Mouse (Mus musculus) neural tube, embryonic 15.5 days (tissue): ENCODE measurements around the gene Dnase2b. TPM values are rescaled to one million over a fixed set of nuclear protein-coding genes. Genes with fewer than 3 reads are reported as not detected.
A peak's percentile ranks its signal among the peaks of the same experiment; 100 is the strongest.

ENCODE experiments used
- ATAC-seq: fragments of 200-750 bp; cut with Nextera tagmentation; 2 replicates; pipeline ENCODE4 v1.8.0; 2017; ENCODE audit warnings: mild to moderate bottlenecking, moderate TSS enrichment, moderate library complexity; ENCODE audit not compliant: low FRiP score
- H3K27ac ChIP-seq: fragments of 300-500 bp; sonication (generic); replicated peaks from 2 replicates; pipeline ENCODE4 v1.5.1; 2015; ENCODE audit warnings: mild to moderate bottlenecking, inconsistent platforms
- H3K27me3 ChIP-seq: fragments of 300-500 bp; sonication (generic); replicated peaks from 2 replicates; pipeline ENCODE4 v1.6.1; 2015; ENCODE audit warnings: inconsistent platforms
- H3K36me3 ChIP-seq: fragments of 300-500 bp; sonication (generic); 2 replicates; pipeline ENCODE4 v1.6.1; 2015; ENCODE audit warnings: inconsistent platforms
- H3K4me1 ChIP-seq: fragments of 300-500 bp; sonication (generic); 2 replicates; pipeline ENCODE4 v1.6.1; 2015; ENCODE audit warnings: inconsistent platforms
- H3K4me2 ChIP-seq: fragments of 300-500 bp; sonication (generic); 2 replicates; pipeline ENCODE4 v1.6.1; 2015; ENCODE audit warnings: inconsistent platforms, mild to moderate bottlenecking, moderate library complexity
- H3K4me3 ChIP-seq: fragments of 300-500 bp; sonication (generic); replicated peaks from 2 replicates; pipeline ENCODE4 v1.5.1; 2015; ENCODE audit warnings: mild to moderate bottlenecking, inconsistent platforms
- H3K9ac ChIP-seq: fragments of 300-500 bp; sonication (generic); replicated peaks from 2 replicates; pipeline ENCODE4 v1.6.1; 2015; ENCODE audit warnings: mild to moderate bottlenecking, inconsistent platforms
- H3K9me3 ChIP-seq: fragments of 300-500 bp; sonication (generic); replicated peaks from 2 replicates; pipeline ENCODE4 v1.6.1; 2016; ENCODE audit warnings: inconsistent platforms
- WGBS: fragments of 180-500 bp; shearing (Covaris S2); methylation state at CpG from one replicate; pipeline ENCODE4 v1.1.7; 2015; ENCODE audit warnings: mixed read lengths; 5-methylcytosine and 5-hydroxymethylcytosine counted together
- polyA plus RNA-seq: library from polyadenylated mRNA; unstranded; fragments of >200 nt; fragmentation: Nextera tagmentation; extraction: Ambion mirVana; gene quantifications from 2 replicates; pipeline ENCODE4 v1.2.1, GENCODE M21; 2015

The Dnase2b gene
- polyA plus RNA-seq, 1 experiment from 2014 or later, result not detected

GRCm38 (mm10) chr3:146591159-146591558 is 24.2 kb downstream of the Dnase2b start:
- Histone ChIP-seq H3K27ac (no peak overlapping the region), H3K36me3 (no peaks in the 10 kb centered on the region), H3K4me3 (no peak overlapping the region), H3K4me1 (peaks cover 7% of the 10 kb centered on the region; the same call in 1 of the 2 replicates), H3K9me3 (no peaks in the 10 kb centered on the region), H3K9ac (no peak overlapping the region), H3K4me2 (no peak overlapping the region), H3K27me3 (no peaks in the 10 kb centered on the region)
- 81% methylated on average over 7 of the region's 7 CpGs for WGBS
- ATAC-seq, result no peak

GRCm38 (mm10) chr3:146589523-146589922 is 25.9 kb downstream of the Dnase2b start:
- H3K27me3 ChIP-seq, result no peaks in the 10 kb centered on the region
- H3K27ac ChIP-seq, result peak overlapping the region; percentile 72
- ATAC-seq, result peak; percentile 55; the same call in 1 of the 2 replicates
- peaks cover 7% of the 10 kb centered on the region; the same call in 1 of the 2 replicates for H3K4me1 ChIP-seq
- 79% methylated on average over 6 of the region's 6 CpGs for WGBS
- H3K9me3 ChIP-seq, result no peaks in the 10 kb centered on the region
- H3K4me3 ChIP-seq, result no peak overlapping the region
- no peak overlapping the region for H3K9ac ChIP-seq
- H3K36me3 ChIP-seq, result no peaks in the 10 kb centered on the region
- no peak overlapping the region for H3K4me2 ChIP-seq

- Histone ChIP-seq H3K9me3 (no peaks in the 10 kb centered on the region), H3K36me3 (no peaks in the 10 kb centered on the region), H3K4me1 (peaks cover 7% of the 10 kb centered on the region; the same call in 1 of the 2 replicates), H3K4me3 (no peak overlapping the region), H3K27me3 (no peaks in the 10 kb centered on the region), H3K4me2 (no peak overlapping the region), H3K27ac (no peak overlapping the region), H3K9ac (no peak overlapping the region)
- ATAC-seq, result no peak
- WGBS, result 93% methylated on average over 14 of the region's 14 CpGs
These were observed 28.8 kb downstream of the Dnase2b start for GRCm38 (mm10) chr3:146586616-146587015.

GRCm38 (mm10) chr3:146583908-146584307 is 31.5 kb downstream of the Dnase2b start:
- Histone ChIP-seq H3K9me3 (no peaks in the 10 kb centered on the region), H3K4me2 (no peak overlapping the region), H3K9ac (no peak overlapping the region), H3K27ac (no peak overlapping the region), H3K4me3 (no peak overlapping the region), H3K27me3 (no peaks in the 10 kb centered on the region), H3K36me3 (no peaks in the 10 kb centered on the region), H3K4me1 (no peaks in the 10 kb centered on the region)
- ATAC-seq, result no peak
- 72% methylated on average over 5 of the region's 5 CpGs for WGBS

- no peak overlapping the region for H3K27ac ChIP-seq
- no peak overlapping the region for H3K4me2 ChIP-seq
- no peaks in the 10 kb centered on the region for H3K9me3 ChIP-seq
- no peak overlapping the region for H3K9ac ChIP-seq
- H3K36me3 ChIP-seq, result no peaks in the 10 kb centered on the region
- no peak overlapping the region for H3K4me3 ChIP-seq
- no peaks in the 10 kb centered on the region for H3K4me1 ChIP-seq
- 88% methylated on average over 4 of the region's 4 CpGs for WGBS
- no peaks in the 10 kb centered on the region for H3K27me3 ChIP-seq
- ATAC-seq, result no peak
These were observed 31.9 kb downstream of the Dnase2b start for GRCm38 (mm10) chr3:146583478-146583877.

GRCm38 (mm10) chr3:146580039-146580729 is 35.2 kb downstream of the Dnase2b start:
- no peak overlapping the region for H3K4me3 ChIP-seq
- H3K27ac ChIP-seq, result no peak overlapping the region
- 97% methylated on average over 3 of the region's 3 CpGs for WGBS
- H3K9ac ChIP-seq, result no peak overlapping the region
- ATAC-seq, result no peak
- no peaks in the 10 kb centered on the region for H3K27me3 ChIP-seq
- no peaks in the 10 kb centered on the region for H3K36me3 ChIP-seq
- no peak overlapping the region for H3K4me2 ChIP-seq
- no peaks in the 10 kb centered on the region for H3K4me1 ChIP-seq
- H3K9me3 ChIP-seq, result no peaks in the 10 kb centered on the region

- H3K4me1 ChIP-seq, result no peaks in the 10 kb centered on the region
- no peaks in the 10 kb centered on the region for H3K36me3 ChIP-seq
- no peak overlapping the region for H3K4me3 ChIP-seq
- no peak overlapping the region for H3K27ac ChIP-seq
- H3K9ac ChIP-seq, result no peak overlapping the region
- no peak overlapping the region for H3K4me2 ChIP-seq
- H3K27me3 ChIP-seq, result no peaks in the 10 kb centered on the region
- no peaks in the 10 kb centered on the region for H3K9me3 ChIP-seq
- no peak for ATAC-seq
- 70% methylated on average over 2 of the region's 2 CpGs for WGBS
These were observed 37.8 kb downstream of the Dnase2b start for GRCm38 (mm10) chr3:146577591-146577990.

- no peaks in the 10 kb centered on the region for H3K27me3 ChIP-seq
- H3K4me2 ChIP-seq, result no peak overlapping the region
- no peak for ATAC-seq
- WGBS, result 71% methylated on average over 1 of the region's 1 CpGs
- no peaks in the 10 kb centered on the region for H3K4me1 ChIP-seq
- H3K4me3 ChIP-seq, result no peak overlapping the region
- H3K9me3 ChIP-seq, result no peaks in the 10 kb centered on the region
- no peaks in the 10 kb centered on the region for H3K36me3 ChIP-seq
- H3K9ac ChIP-seq, result no peak overlapping the region
- no peak overlapping the region for H3K27ac ChIP-seq
These were observed 44.1 kb downstream of the Dnase2b start for GRCm38 (mm10) chr3:146571341-146571740.

- H3K4me1 ChIP-seq, result no peaks in the 10 kb centered on the region
- H3K36me3 ChIP-seq, result no peaks in the 10 kb centered on the region
- H3K9me3 ChIP-seq, result no peaks in the 10 kb centered on the region
- no peak overlapping the region for H3K27ac ChIP-seq
- no peaks in the 10 kb centered on the region for H3K27me3 ChIP-seq
- ATAC-seq, result no peak
- no peak overlapping the region for H3K4me3 ChIP-seq
- no peak overlapping the region for H3K4me2 ChIP-seq
- no peak overlapping the region for H3K9ac ChIP-seq
- WGBS, result 90% methylated on average over 6 of the region's 6 CpGs
These were observed 44.5 kb downstream of the Dnase2b start for GRCm38 (mm10) chr3:146570939-146571338.

- 85% methylated on average over 10 of the region's 10 CpGs for WGBS
These were observed 45.1 kb downstream of the Dnase2b start, which contains the start of gene Uox for GRCm38 (mm10) chr3:146570148-146570782. Gene Uox, plus strand, starts transcription at chr3:146570426.

GRCm38 (mm10) chr3:146569594-146569993 is 45.8 kb downstream of the Dnase2b start:
- Histone ChIP-seq H3K4me1 (no peaks in the 10 kb centered on the region; the same call in 1 of the 2 replicates), H3K36me3 (no peaks in the 10 kb centered on the region), H3K4me3 (no peak overlapping the region), H3K4me2 (no peak overlapping the region), H3K9me3 (no peaks in the 10 kb centered on the region), H3K27me3 (no peaks in the 10 kb centered on the region), H3K9ac (no peak overlapping the region), H3K27ac (no peak overlapping the region)
- no peak for ATAC-seq
- 93% methylated on average over 3 of the region's 3 CpGs for WGBS

More at GRCm38 (mm10) chr3:146570148-146570782, 45.1 kb downstream of the Dnase2b start, which contains the start of gene Uox:
- Histone ChIP-seq H3K9ac (no peak within 1 kb of the TSS), H3K27ac (no peak within 1 kb of the TSS), H3K9me3 (no peaks in the 10 kb centered on the region), H3K36me3 (no peaks in the 10 kb centered on the region), H3K4me2 (no peak within 1 kb of the TSS), H3K4me1 (no peaks in the 10 kb centered on the region), H3K4me3 (no peak within 1 kb of the TSS), H3K27me3 (no peaks in the 10 kb centered on the region)
- no peak for ATAC-seq
